Mouse (Mus musculus) frontal cortex, postnatal 25 days (tissue): ENCODE measurements around the gene Lyrm1.
A peak's percentile ranks its signal among the peaks of the same experiment; 100 is the strongest.

Source experiments
- DNase-seq, 2 experiments: peaks; one replicate each; pipeline ENCODE4 v3.0.0; 2022; ENCODE audit warnings: low spot score in 2 of 2

The Lyrm1 gene

GRCm38 (mm10) chr7:119887887-119888286 is 7.8 kb upstream of the Lyrm1 start:
- no peak for DNase-seq

- DNase-seq: no peak
These were observed 3.5 kb upstream of the Lyrm1 start for GRCm38 (mm10) chr7:119892198-119892597.

GRCm38 (mm10) chr7:119892742-119893141 is 2.9 kb upstream of the Lyrm1 start:
- no peak for DNase-seq

- peak in 1 of 2 experiments; percentile 9 for DNase-seq
These were observed 680 bp upstream of the Lyrm1 start for GRCm38 (mm10) chr7:119894818-119895544.

GRCm38 (mm10) chr7:119897521-119898109 is 2.0 kb downstream of the Lyrm1 start:
- no peak for DNase-seq

- no peak for DNase-seq
These were observed 2.7 kb downstream of the Lyrm1 start for GRCm38 (mm10) chr7:119898247-119898856.

GRCm38 (mm10) chr7:119899386-119900057 is 3.9 kb downstream of the Lyrm1 start:
- DNase-seq: no peak

- DNase-seq: no peak
These were observed 11.0 kb downstream of the Lyrm1 start for GRCm38 (mm10) chr7:119906523-119907215.

GRCm38 (mm10) chr7:119911727-119912126 is 16.1 kb downstream of the Lyrm1 start:
- no peak for DNase-seq

- DNase-seq: no peak
These were observed 24.8 kb downstream of the Lyrm1 start for GRCm38 (mm10) chr7:119920457-119920856.

GRCm38 (mm10) chr7:119921054-119921453 is 25.4 kb downstream of the Lyrm1 start:
- DNase-seq: no peak

- no peak for DNase-seq
These were observed 33.3 kb downstream of the Lyrm1 start for GRCm38 (mm10) chr7:119928783-119929440.

- no peak for DNase-seq
These were observed 40.7 kb downstream of the Lyrm1 start for GRCm38 (mm10) chr7:119936321-119936720.

GRCm38 (mm10) chr7:119937036-119937435 is 41.4 kb downstream of the Lyrm1 start:
- DNase-seq: no peak

- DNase-seq: no peak
These were observed 45.9 kb downstream of the Lyrm1 start for GRCm38 (mm10) chr7:119941569-119941968.

- no peak for DNase-seq
These were observed 58.4 kb downstream of the Lyrm1 start for GRCm38 (mm10) chr7:119954047-119954446.

GRCm38 (mm10) chr7:119957421-119957820 is 61.8 kb downstream of the Lyrm1 start:
- DNase-seq: no peak

- DNase-seq: no peak
These were observed 63.4 kb downstream of the Lyrm1 start for GRCm38 (mm10) chr7:119959091-119959490.

GRCm38 (mm10) chr7:119959491-119959890 is 63.8 kb downstream of the Lyrm1 start:
- DNase-seq: no peak

- DNase-seq: no peak
These were observed 64.3 kb downstream of the Lyrm1 start for GRCm38 (mm10) chr7:119960006-119960405.

GRCm38 (mm10) chr7:119960546-119960945 is 64.9 kb downstream of the Lyrm1 start:
- no peak for DNase-seq
